Mouse (Mus musculus): ENCODE measurements around the gene Fhod1. TPM values are rescaled to one million over a fixed set of nuclear protein-coding genes. Genes with fewer than 3 reads are reported as not detected.

The Fhod1 gene
- polyA plus RNA-seq, 1 experiment from 2014 or later = 0.48 TPM

- Histone ChIP-seq H3K27me3 (no peaks in the 10 kb centered on the region), H3K36me3 (no peaks in the 10 kb centered on the region), H3K4me1 (peaks cover 34% of the 10 kb centered on the region), H3K4me2 (replicated peaks) (peak overlapping the region; percentile 99), H3K4me3 (peak overlapping the region; percentile 91), H3K9ac (replicated peaks) (peak overlapping the region; percentile 88), H3K27ac (replicated peaks) (no peak overlapping the region; the same call in 1 of the 2 replicates), H3K9me3 (no peaks in the 10 kb centered on the region)
- 2% methylated on average over 34 of the region's 34 CpGs for WGBS
- peak; percentile 9 for ATAC-seq (replicated peaks)
Measured at GRCm38 (mm10) chr8:105346611-105347427, 934 bp downstream of the Fhod1 start.

DNA sequence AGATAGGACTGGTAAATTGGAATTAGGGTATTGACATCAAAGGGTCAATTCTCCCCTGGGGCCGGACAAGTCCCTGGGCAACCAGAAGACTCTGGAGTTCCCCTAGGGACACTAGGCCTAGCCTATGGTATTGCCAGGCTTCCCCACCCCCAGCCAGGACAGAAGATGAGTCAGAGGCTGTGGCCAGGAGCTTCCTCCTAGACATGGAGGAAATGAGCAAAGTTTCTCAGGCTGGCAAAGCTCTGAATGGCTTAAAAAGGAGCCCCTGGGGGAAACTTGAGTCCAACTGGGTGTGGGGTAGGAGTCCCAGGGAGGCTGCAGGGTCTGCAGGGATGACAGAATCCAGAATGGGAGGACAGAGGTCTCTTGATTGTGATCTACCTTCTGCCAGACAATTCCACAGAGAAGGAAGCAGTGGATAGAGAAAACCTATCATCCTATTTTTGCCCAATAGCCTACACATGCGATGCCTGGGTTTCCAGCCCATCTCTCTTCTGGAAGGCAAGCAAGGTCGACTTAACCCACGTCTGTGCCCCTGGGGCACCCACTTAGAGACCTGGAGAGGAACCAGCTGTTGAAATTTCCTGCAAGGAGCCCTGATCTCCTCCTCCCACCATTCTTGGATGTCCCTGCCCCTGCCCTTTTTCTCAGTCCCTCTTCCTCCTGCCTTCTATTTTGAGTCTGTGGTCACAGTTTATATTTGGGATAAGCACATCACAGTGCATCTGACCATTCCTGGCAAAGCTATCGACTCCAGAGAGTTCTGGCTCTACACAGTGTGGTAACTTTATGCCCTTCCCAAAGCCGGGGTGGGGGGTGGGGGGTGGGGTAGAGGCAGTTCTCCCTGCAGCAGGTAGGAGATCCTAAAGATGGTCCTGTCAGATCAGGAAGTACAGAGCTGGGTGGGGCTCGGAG, 2.4 kb downstream of the Fhod1 start:
- Histone ChIP-seq H3K9ac (replicated peaks) (no peak overlapping the region), H3K27me3 (no peaks in the 10 kb centered on the region), H3K9me3 (no peaks in the 10 kb centered on the region), H3K36me3 (no peaks in the 10 kb centered on the region), H3K4me3 (no peak overlapping the region), H3K4me1 (peaks cover 27% of the 10 kb centered on the region), H3K4me2 (replicated peaks) (no peak overlapping the region), H3K27ac (replicated peaks) (no peak overlapping the region)
- 74% methylated on average over 7 of the region's 7 CpGs for WGBS
- no peak for ATAC-seq (replicated peaks)

GRCm38 (mm10) chr8:105343791-105344574, 3.8 kb downstream of the Fhod1 start:
- ATAC-seq (replicated peaks) = no peak
- Histone ChIP-seq H3K27ac (replicated peaks) (no peak overlapping the region), H3K27me3 (no peaks in the 10 kb centered on the region), H3K36me3 (no peaks in the 10 kb centered on the region), H3K9ac (replicated peaks) (no peak overlapping the region), H3K4me2 (replicated peaks) (no peak overlapping the region), H3K9me3 (no peaks in the 10 kb centered on the region), H3K4me1 (peaks cover 18% of the 10 kb centered on the region), H3K4me3 (no peak overlapping the region)
- WGBS = 71% methylated on average over 8 of the region's 8 CpGs

GRCm38 (mm10) chr8:105342768-105343167, 5.0 kb downstream of the Fhod1 start:
- Histone ChIP-seq H3K9me3 (no peaks in the 10 kb centered on the region), H3K4me3 (no peak overlapping the region), H3K9ac (replicated peaks) (no peak overlapping the region), H3K27ac (replicated peaks) (no peak overlapping the region), H3K27me3 (no peaks in the 10 kb centered on the region), H3K4me2 (replicated peaks) (no peak overlapping the region), H3K4me1 (peaks cover 13% of the 10 kb centered on the region), H3K36me3 (no peaks in the 10 kb centered on the region)
- WGBS = 79% methylated on average over 4 of the region's 4 CpGs
- ATAC-seq (replicated peaks) = no peak

GRCm38 (mm10) chr8:105341399-105341798, 6.4 kb downstream of the Fhod1 start:
- H3K4me2 ChIP-seq (replicated peaks) = no peak overlapping the region
- no peak for ATAC-seq (replicated peaks)
- no peak overlapping the region for H3K27ac ChIP-seq (replicated peaks)
- H3K4me3 ChIP-seq = no peak overlapping the region
- H3K4me1 ChIP-seq = 0 out of 2 replicates have a peak, but pooled peaks cover 2% of the 10 kb centered on the region
- H3K36me3 ChIP-seq = no peaks in the 10 kb centered on the region
- no peaks in the 10 kb centered on the region for H3K27me3 ChIP-seq
- WGBS = 32% methylated on average over 8 of the region's 8 CpGs
- no peaks in the 10 kb centered on the region for H3K9me3 ChIP-seq
- no peak overlapping the region for H3K9ac ChIP-seq (replicated peaks)

GRCm38 (mm10) chr8:105339886-105340635, 7.7 kb downstream of the Fhod1 start:
- no peak overlapping the region for H3K4me3 ChIP-seq
- H3K9ac ChIP-seq (replicated peaks) = no peak overlapping the region
- H3K27me3 ChIP-seq = no peaks in the 10 kb centered on the region
- H3K27ac ChIP-seq (replicated peaks) = no peak overlapping the region
- ATAC-seq (replicated peaks) = no peak
- no peaks in the 10 kb centered on the region for H3K36me3 ChIP-seq
- H3K4me2 ChIP-seq (replicated peaks) = no peak overlapping the region
- H3K4me1 ChIP-seq = no peaks in the 10 kb centered on the region
- WGBS = 81% methylated on average over 6 of the region's 6 CpGs
- no peaks in the 10 kb centered on the region for H3K9me3 ChIP-seq

GRCm38 (mm10) chr8:105338992-105339391, 8.8 kb downstream of the Fhod1 start:
- no peaks in the 10 kb centered on the region; the same call in 1 of the 2 replicates for H3K36me3 ChIP-seq
- H3K9me3 ChIP-seq = no peaks in the 10 kb centered on the region
- H3K4me1 ChIP-seq = no peaks in the 10 kb centered on the region
- no peak overlapping the region for H3K9ac ChIP-seq (replicated peaks)
- H3K4me2 ChIP-seq (replicated peaks) = no peak overlapping the region
- H3K27me3 ChIP-seq = no peaks in the 10 kb centered on the region
- H3K4me3 ChIP-seq = no peak overlapping the region
- ATAC-seq (replicated peaks) = no peak
- H3K27ac ChIP-seq (replicated peaks) = no peak overlapping the region
- WGBS = 71% methylated on average over 4 of the region's 4 CpGs

GRCm38 (mm10) chr8:105336373-105337130, 11.2 kb downstream of the Fhod1 start:
- Histone ChIP-seq H3K4me1 (no peaks in the 10 kb centered on the region), H3K27ac (replicated peaks) (no peak overlapping the region), H3K4me2 (replicated peaks) (no peak overlapping the region), H3K27me3 (no peaks in the 10 kb centered on the region), H3K9me3 (no peaks in the 10 kb centered on the region), H3K4me3 (no peak overlapping the region), H3K36me3 (peaks cover 9% of the 10 kb centered on the region), H3K9ac (replicated peaks) (no peak overlapping the region)
- ATAC-seq (replicated peaks) = no peak
- 49% methylated on average over 32 of the region's 32 CpGs for WGBS

- H3K36me3 ChIP-seq = peaks cover 44% of the 10 kb centered on the region
- 69% methylated on average over 2 of the region's 2 CpGs for WGBS
Measured at GRCm38 (mm10) chr8:105332523-105332922, 15.2 kb downstream of the Fhod1 start.

GRCm38 (mm10) chr8:105331931-105332330, 15.8 kb downstream of the Fhod1 start:
- Histone ChIP-seq H3K27ac (replicated peaks) (no peak overlapping the region), H3K36me3 (peaks cover 44% of the 10 kb centered on the region), H3K9me3 (no peaks in the 10 kb centered on the region), H3K4me1 (peaks cover 7% of the 10 kb centered on the region), H3K4me3 (no peak overlapping the region), H3K4me2 (replicated peaks) (no peak overlapping the region), H3K9ac (replicated peaks) (no peak overlapping the region), H3K27me3 (no peaks in the 10 kb centered on the region)
- no peak for ATAC-seq (replicated peaks)
- WGBS = 97% methylated on average over 9 of the region's 9 CpGs

More at GRCm38 (mm10) chr8:105332523-105332922, 15.2 kb downstream of the Fhod1 start:
- Histone ChIP-seq H3K9ac (replicated peaks) (no peak overlapping the region), H3K27me3 (no peaks in the 10 kb centered on the region), H3K4me3 (no peak overlapping the region), H3K4me2 (replicated peaks) (no peak overlapping the region), H3K9me3 (no peaks in the 10 kb centered on the region), H3K27ac (replicated peaks) (no peak overlapping the region), H3K4me1 (peaks cover under 1% of the 10 kb centered on the region)
- ATAC-seq (replicated peaks) = no peak

Measured in forebrain, embryonic 15.5 days (tissue).